Mouse (Mus musculus) liver, embryonic 14.5 days (tissue): Measurements from ENCODE around the gene Erich6. TPM values are rescaled to one million over a fixed set of nuclear protein-coding genes. Genes with fewer than 3 reads are reported as not detected.

ENCODE experiments used
- ATAC-seq: fragments of 200-750 bp; cut with Nextera tagmentation; 2 replicates; pipeline ENCODE4 v1.8.0; 2017; ENCODE audit warnings: moderate number of reproducible peaks, mild to moderate bottlenecking, moderate library complexity; ENCODE audit not compliant: insufficient read depth
- DNase-seq, 3 experiments: peaks; one replicate each; pipeline ENCODE4 v3.0.0-alpha.2; 2012 to 2013; ENCODE audit warnings: low read depth in 3 of 3, low spot score in 3 of 3
- H3K27ac ChIP-seq: fragments of 300-500 bp; sonication (generic); 2 replicates; pipeline ENCODE4 v1.5.1; 2014; ENCODE audit warnings: moderate library complexity, mild to moderate bottlenecking, control low read depth, inconsistent platforms
- H3K27me3 ChIP-seq: fragments of 300-500 bp; sonication (generic); 2 replicates; pipeline ENCODE4 v1.6.1; 2014; ENCODE audit warnings: mild to moderate bottlenecking, low read length, moderate library complexity; ENCODE audit not compliant: control insufficient read depth, insufficient read depth
- H3K36me3 ChIP-seq: fragments of 300-500 bp; sonication (generic); replicated peaks from 2 replicates; pipeline ENCODE4 v1.6.1; 2014; ENCODE audit warnings: low read depth; ENCODE audit not compliant: control insufficient read depth, insufficient read depth
- H3K4me1 ChIP-seq, 2 experiments: fragments of 200-500 bp in 1 of 2; fragments of 300-500 bp in 1 of 2; sonication (generic) in 1 of 2; replicated peaks; 2 replicates each; pipeline ENCODE4 v1.6.1; 2012 to 2014; ENCODE audit warnings: antibody characterized with exemption in 1 of 2, inconsistent platforms in 1 of 2, low read length in 1 of 2; ENCODE audit not compliant: control insufficient read depth in 2 of 2, insufficient read depth in 2 of 2
- H3K4me2 ChIP-seq: fragments of 300-500 bp; sonication (generic); 2 replicates; pipeline ENCODE4 v1.6.1; 2014; ENCODE audit warnings: low read depth, mild to moderate bottlenecking, control low read depth, moderate library complexity
- H3K4me3 ChIP-seq, 2 experiments: fragments of 200-500 bp in 1 of 2; fragments of 300-500 bp in 1 of 2; sonication (generic) in 1 of 2; 2 replicates each; pipeline ENCODE4 v1.5.1; 2012 to 2014; ENCODE audit warnings: low read depth in 2 of 2, low read length in 2 of 2, mild to moderate bottlenecking in 2 of 2, control low read depth in 1 of 2, inconsistent platforms in 1 of 2, moderate library complexity in 1 of 2; ENCODE audit not compliant: insufficient read depth in 1 of 2
- H3K9ac ChIP-seq: fragments of 300-500 bp; sonication (generic); replicated peaks from 2 replicates; pipeline ENCODE4 v1.6.1; 2014; ENCODE audit warnings: mild to moderate bottlenecking, control low read depth, moderate library complexity
- H3K9me3 ChIP-seq: fragments of 300-500 bp; sonication (generic); 2 replicates; pipeline ENCODE4 v1.6.1; 2016; ENCODE audit warnings: low read length, mixed read lengths; ENCODE audit not compliant: control insufficient read depth
- CTCF ChIP-seq: IDR thresholded peaks from 2 replicates; pipeline ENCODE4 v1.5.1; 2016; ENCODE audit warnings: antibody characterized with exemption, low read depth, control low read depth
- EP300 ChIP-seq: IDR thresholded peaks from 2 replicates; pipeline ENCODE4 v1.6.1; 2016; ENCODE audit warnings: antibody characterized with exemption, low read depth
- WGBS: fragments of 180-500 bp; shearing (Covaris S2); extraction: QIAGEN DNeasy Blood & Tissue Kit; methylation state at CpG from one replicate; pipeline ENCODE4 v1.1.7; 2014; ENCODE audit not compliant: insufficient replicate concordance; 5-methylcytosine and 5-hydroxymethylcytosine counted together
- polyA plus RNA-seq, 2 experiments: library from polyadenylated mRNA; depleted of rRNA in 1 of 2; stranded (reverse) in 1 of 2; unstranded in 1 of 2; fragments of >200 nt; fragmentation: Nextera tagmentation in 1 of 2; extraction: Ambion mirVana in 1 of 2; gene quantifications; 2 replicates each; pipeline versions ENCODE4 v1.2.1 to v1.2.3; 2012 to 2014

Gene Erich6
- polyA plus RNA-seq, 2 experiments = 0.01 TPM; not detected in 1

DNA sequence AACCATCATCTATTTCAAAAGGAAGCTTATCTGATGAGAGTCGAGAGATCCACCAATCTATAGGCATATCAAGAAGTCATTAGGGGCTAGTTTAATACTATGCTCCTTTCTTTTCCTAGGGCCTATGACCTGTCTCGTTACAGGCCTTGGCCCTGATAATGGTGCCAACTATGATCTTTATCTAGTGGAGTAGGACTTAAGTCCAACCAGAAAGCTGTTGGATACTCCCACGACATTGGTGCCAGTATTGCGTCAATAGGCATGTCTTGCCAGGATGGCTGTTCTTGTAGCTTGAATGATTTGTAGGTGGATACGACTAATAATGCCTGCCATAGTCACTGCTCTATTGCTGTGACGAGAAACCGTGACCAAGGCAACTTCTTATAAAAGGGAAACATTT is 27.0 kb upstream of the Erich6 start:
- 59% methylated on average over 7 of the region's 7 CpGs for WGBS
- ATAC-seq = no peak
- Histone ChIP-seq H3K27me3 (no peaks in the 10 kb centered on the region), H3K4me1 (no peaks in the 10 kb centered on the region), H3K36me3 (no peaks in the 10 kb centered on the region), H3K4me2 (no peak overlapping the region), H3K9me3 (no peaks in the 10 kb centered on the region), H3K9ac (no peak overlapping the region), H3K4me3 (no peak overlapping the region), H3K27ac (no peak overlapping the region)
- TF ChIP-seq EP300 (no peak), CTCF (no peak)
- DNase-seq = no peak

- no peaks in the 10 kb centered on the region for H3K9me3 ChIP-seq
- WGBS = 69% methylated on average over 4 of the region's 4 CpGs
- H3K4me3 ChIP-seq = no peak overlapping the region
- DNase-seq (no peak), ATAC-seq (no peak)
- H3K4me2 ChIP-seq = no peak overlapping the region
- H3K36me3 ChIP-seq = no peaks in the 10 kb centered on the region
- TF ChIP-seq EP300 (no peak), CTCF (no peak)
- no peaks in the 10 kb centered on the region for H3K4me1 ChIP-seq
- no peak overlapping the region for H3K9ac ChIP-seq
- no peak overlapping the region for H3K27ac ChIP-seq
- H3K27me3 ChIP-seq = no peaks in the 10 kb centered on the region
Measured at GRCm38 (mm10) chr3:58660636-58661035, 23.6 kb upstream of the Erich6 start.

- Histone ChIP-seq H3K9ac (no peak overlapping the region), H3K36me3 (no peaks in the 10 kb centered on the region), H3K4me1 (no peaks in the 10 kb centered on the region), H3K4me2 (no peak overlapping the region), H3K4me3 (no peak overlapping the region), H3K9me3 (no peaks in the 10 kb centered on the region), H3K27me3 (no peaks in the 10 kb centered on the region), H3K27ac (no peak overlapping the region)
- DNase-seq = peak in 2 of 3 experiments; percentile 14 to 41
- TF ChIP-seq EP300 (no peak), CTCF (peak; percentile 59)
- WGBS = 10% methylated on average over 2 of the region's 2 CpGs
- ATAC-seq = no peak
Measured at GRCm38 (mm10) chr3:58657356-58657755, 20.3 kb upstream of the Erich6 start.

- no peaks in the 10 kb centered on the region for H3K9me3 ChIP-seq
- 43% methylated on average over 17 of the region's 17 CpGs for WGBS
- peak; percentile 68 for TF ChIP-seq CTCF
- TF ChIP-seq EP300 = no peak
- no peaks in the 10 kb centered on the region for H3K36me3 ChIP-seq
- no peaks in the 10 kb centered on the region for H3K4me1 ChIP-seq
- H3K27me3 ChIP-seq = no peaks in the 10 kb centered on the region
- no peak overlapping the region for H3K27ac ChIP-seq
- no peak overlapping the region for H3K4me2 ChIP-seq
- DNase-seq (peak; percentile 17 to 26 (median 18)), ATAC-seq (no peak)
- H3K9ac ChIP-seq = no peak overlapping the region
- no peak overlapping the region for H3K4me3 ChIP-seq
Measured at GRCm38 (mm10) chr3:58655362-58656130, 18.5 kb upstream of the Erich6 start.

GRCm38 (mm10) chr3:58653907-58654306 is 16.9 kb upstream of the Erich6 start:
- peak; percentile 41 for TF ChIP-seq CTCF
- no peak for TF ChIP-seq EP300
- Histone ChIP-seq H3K27ac (no peak overlapping the region), H3K36me3 (no peaks in the 10 kb centered on the region), H3K4me1 (no peaks in the 10 kb centered on the region), H3K9ac (no peak overlapping the region), H3K27me3 (no peaks in the 10 kb centered on the region), H3K4me3 (no peak overlapping the region), H3K4me2 (no peak overlapping the region), H3K9me3 (no peaks in the 10 kb centered on the region)
- DNase-seq (peak in 1 of 3 experiments; percentile 22), ATAC-seq (no peak)
- WGBS = 45% methylated on average over 5 of the region's 5 CpGs
